Mouse (Mus musculus) left cerebral cortex, postnatal 4 days (tissue): ENCODE data around the gene Map3k11. TPM values are rescaled to one million over a fixed set of nuclear protein-coding genes. Genes with fewer than 3 reads are reported as not detected.

ENCODE experiments used
- DNase-seq: peaks from one replicate; pipeline ENCODE4 v3.0.0-alpha.2; 2022
- intact Hi-C: fragments of 180-260 bp; cut with DNase I; formaldehyde crosslinking; loops from one replicate; pipeline ENCODE4 v1.15.1; 2025
- total RNA-seq, 2 experiments: library from RNA; stranded (reverse); gene quantifications; 2 replicates each; pipeline ENCODE4 v1.2.3; 2021

Map3k11 gene
- total RNA-seq, 2 experiments from 2014 or later = 14.3 to 14.6 TPM

GRCm38 (mm10) chr19:5728631-5729443 lies 40.3 kb downstream of the Map3k11 start:
- peak; percentile 83 for DNase-seq
- intact Hi-C loops = no loop called here

GRCm38 (mm10) chr19:5729444-5729815 lies 40.9 kb downstream of the Map3k11 start, which contains the start of gene Fam89b:
TSS of gene Fam89b (minus strand) at chr19:5729653.
- peak; percentile 93 for DNase-seq
- intact Hi-C loops = no loop called here

- intact Hi-C loops = no loop called here
These were observed 42.0 kb downstream of the Map3k11 start for GRCm38 (mm10) chr19:5730314-5731186.

GRCm38 (mm10) chr19:5731264-5731978 lies 42.9 kb downstream of the Map3k11 start:
- intact Hi-C loops = no loop called here
- peak; percentile 95 for DNase-seq

More at GRCm38 (mm10) chr19:5730314-5731186, 42.0 kb downstream of the Map3k11 start:
- peak; percentile 75 for DNase-seq

- intact Hi-C loops = no loop called here
- DNase-seq = no peak
These were observed 45.8 kb downstream of the Map3k11 start for GRCm38 (mm10) chr19:5734325-5734724.

- intact Hi-C loops = no loop called here
These were observed 50.9 kb downstream of the Map3k11 start for GRCm38 (mm10) chr19:5739446-5739845.

GRCm38 (mm10) chr19:5740320-5741317 lies 52.1 kb downstream of the Map3k11 start, which contains the start of gene Ltbp3:
TSS of gene Ltbp3 (plus strand) at chr19:5740904.
- intact Hi-C loops = no loop called here
- peak; percentile 97 for DNase-seq

More at GRCm38 (mm10) chr19:5739446-5739845, 50.9 kb downstream of the Map3k11 start:
- DNase-seq = no peak

GRCm38 (mm10) chr19:5741641-5742240 lies 53.2 kb downstream of the Map3k11 start:
- DNase-seq = peak; percentile 88
- intact Hi-C loops = no loop called here

- no peak for DNase-seq
- intact Hi-C loops = no loop called here
These were observed 53.7 kb downstream of the Map3k11 start for GRCm38 (mm10) chr19:5742241-5742641.

- intact Hi-C loops = no loop called here
These were observed 55.0 kb downstream of the Map3k11 start for GRCm38 (mm10) chr19:5743576-5743975.

GRCm38 (mm10) chr19:5745756-5746710 lies 57.5 kb downstream of the Map3k11 start:
- DNase-seq = no peak
- intact Hi-C loops = no loop called here

More at GRCm38 (mm10) chr19:5743576-5743975, 55.0 kb downstream of the Map3k11 start:
- DNase-seq = peak; percentile 61

- DNase-seq = no peak
- intact Hi-C loops = no loop called here
These were observed 58.4 kb downstream of the Map3k11 start for GRCm38 (mm10) chr19:5746907-5747363.

- intact Hi-C loops = no loop called here
- no peak for DNase-seq
These were observed 60.9 kb downstream of the Map3k11 start for GRCm38 (mm10) chr19:5749476-5749875.

- DNase-seq = no peak
- intact Hi-C loops = no loop called here
These were observed 62.4 kb downstream of the Map3k11 start for GRCm38 (mm10) chr19:5750951-5751350.

- peak; percentile 61 for DNase-seq
- intact Hi-C loops = no loop called here
These were observed 63.2 kb downstream of the Map3k11 start for GRCm38 (mm10) chr19:5751742-5752141.
